Mouse (Mus musculus) erythroblast, embryonic 14.5 days (primary cell): ENCODE measurements at regions not wholly inside any gene's neighbourhood (a gene's known extent, or its start where the extent isn't known, plus 50 kb on each side); places are given as distances from the start of the nearest gene placed in this dataset.

Experiments used
- GATA1 ChIP-seq: IDR thresholded peaks from 2 replicates; pipeline ENCODE4 v1.6.1; 2012; ENCODE audit warnings: low read length, inconsistent platforms, mixed read lengths
- TAL1 ChIP-seq: IDR thresholded peaks from 3 replicates; pipeline ENCODE4 v1.6.1; 2012; ENCODE audit warnings: low read length, inconsistent platforms, mixed read lengths

DNA sequence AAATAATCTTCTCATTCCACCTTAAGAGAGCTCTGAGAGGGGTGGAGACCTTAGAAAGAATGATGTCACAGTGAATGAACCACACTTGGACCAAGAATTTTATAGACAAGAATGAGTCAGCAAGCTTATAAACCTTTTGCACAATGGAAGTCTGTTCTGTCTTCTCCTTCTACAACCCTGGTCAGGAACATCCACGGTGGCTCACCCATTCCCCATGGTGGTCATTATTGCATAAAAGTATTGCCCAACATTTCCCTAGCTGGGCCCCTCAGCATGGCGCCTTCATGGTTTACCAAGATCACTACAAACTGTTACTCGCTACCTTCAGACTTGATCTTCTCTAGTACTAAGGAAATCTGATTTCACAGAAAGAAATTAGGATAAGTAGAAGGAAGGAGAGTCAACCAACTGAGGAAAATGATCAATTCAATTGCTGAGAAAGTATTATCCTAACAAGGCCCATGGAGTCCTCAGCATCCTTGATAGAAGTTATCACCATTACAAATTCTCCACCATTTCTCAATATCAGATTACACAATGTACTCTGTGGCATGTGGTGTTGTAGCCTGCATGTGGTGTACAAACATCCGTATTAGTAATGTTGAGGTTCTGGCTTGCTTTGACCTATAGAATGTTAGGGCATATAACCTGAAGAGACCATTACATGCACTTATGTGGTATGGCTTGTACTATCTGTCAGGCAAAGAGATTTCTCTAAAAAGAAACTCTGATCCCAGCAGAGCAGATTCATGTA is 165.1 kb upstream of the Serpine2 start:
- TF ChIP-seq GATA1 (no peak), TAL1 (no peak)
